Mouse (Mus musculus): Measurements from ENCODE around the gene Kif5a.

Kif5a gene

GRCm38 (mm10) chr10:127217177-127217576, 46.0 kb downstream of the Kif5a start:
- in situ Hi-C loops (cut with MboI; ENCODE audit: low sequenced_read_pairs), result no loop called here

- in situ Hi-C loops (cut with MboI; ENCODE audit: low sequenced_read_pairs), result no loop called here
Measured at GRCm38 (mm10) chr10:127216456-127216855, 46.7 kb downstream of the Kif5a start.

GRCm38 (mm10) chr10:127214422-127214803, 48.7 kb downstream of the Kif5a start:
- in situ Hi-C loops (cut with MboI; ENCODE audit: low sequenced_read_pairs), result no loop called here

- in situ Hi-C loops (cut with MboI; ENCODE audit: low sequenced_read_pairs), result no loop called here
Measured at GRCm38 (mm10) chr10:127213704-127214421, 49.3 kb downstream of the Kif5a start.

- in situ Hi-C loops (cut with MboI; ENCODE audit: low sequenced_read_pairs), result no loop called here
Measured at GRCm38 (mm10) chr10:127213272-127213671, 49.9 kb downstream of the Kif5a start.

GRCm38 (mm10) chr10:127211414-127211854, 51.7 kb downstream of the Kif5a start, which contains the start of gene Pip4k2c:
TSS of gene Pip4k2c (minus strand) at chr10:127211585.
- in situ Hi-C loops (cut with MboI; ENCODE audit: low sequenced_read_pairs), result no loop called here

GRCm38 (mm10) chr10:127210961-127211405, 52.2 kb downstream of the Kif5a start:
- in situ Hi-C loops (cut with MboI; ENCODE audit: low sequenced_read_pairs), result no loop called here

- in situ Hi-C loops (cut with MboI; ENCODE audit: low sequenced_read_pairs), result no loop called here
Measured at GRCm38 (mm10) chr10:127209928-127210570, 53.1 kb downstream of the Kif5a start.

GRCm38 (mm10) chr10:127208921-127209320, 54.2 kb downstream of the Kif5a start:
- in situ Hi-C loops (cut with MboI; ENCODE audit: low sequenced_read_pairs), result no loop called here

GRCm38 (mm10) chr10:127205373-127205772, 57.8 kb downstream of the Kif5a start:
- in situ Hi-C loops (cut with MboI; ENCODE audit: low sequenced_read_pairs), result no loop called here

- in situ Hi-C loops (cut with MboI; ENCODE audit: low sequenced_read_pairs), result no loop called here
Measured at GRCm38 (mm10) chr10:127204589-127204988, 58.6 kb downstream of the Kif5a start.

- in situ Hi-C loops (cut with MboI; ENCODE audit: low sequenced_read_pairs), result no loop called here
Measured at GRCm38 (mm10) chr10:127203106-127203505, 60.0 kb downstream of the Kif5a start.

- in situ Hi-C loops (cut with MboI; ENCODE audit: low sequenced_read_pairs), result no loop called here
Measured at GRCm38 (mm10) chr10:127200279-127200678, 62.9 kb downstream of the Kif5a start.

- in situ Hi-C loops (cut with MboI; ENCODE audit: low sequenced_read_pairs), result no loop called here
Measured at GRCm38 (mm10) chr10:127199474-127199873, 63.7 kb downstream of the Kif5a start.

- in situ Hi-C loops (cut with MboI; ENCODE audit: low sequenced_read_pairs), result no loop called here
Measured at GRCm38 (mm10) chr10:127199068-127199467, 64.1 kb downstream of the Kif5a start.

- in situ Hi-C loops (cut with MboI; ENCODE audit: low sequenced_read_pairs), result no loop called here
Measured at GRCm38 (mm10) chr10:127198492-127198891, 64.7 kb downstream of the Kif5a start.

GRCm38 (mm10) chr10:127197505-127198110, 65.5 kb downstream of the Kif5a start:
- in situ Hi-C loops (cut with MboI; ENCODE audit: low sequenced_read_pairs), result no loop called here

- in situ Hi-C loops (cut with MboI; ENCODE audit: low sequenced_read_pairs), result no loop called here
Measured at GRCm38 (mm10) chr10:127197104-127197503, 66.0 kb downstream of the Kif5a start.

- in situ Hi-C loops (cut with MboI; ENCODE audit: low sequenced_read_pairs), result no loop called here
Measured at GRCm38 (mm10) chr10:127196392-127196791, 66.8 kb downstream of the Kif5a start.

GRCm38 (mm10) chr10:127195328-127196129, 67.6 kb downstream of the Kif5a start, which contains the start of gene Dtx3:
TSS of gene Dtx3 (minus strand) at chr10:127195728.
- in situ Hi-C loops (cut with MboI; ENCODE audit: low sequenced_read_pairs), result no loop called here

All from CH12F3 (cell line).